Comparison of ENCODE assay signal across 14 mouse cellular contexts in the genomic region with DNA sequence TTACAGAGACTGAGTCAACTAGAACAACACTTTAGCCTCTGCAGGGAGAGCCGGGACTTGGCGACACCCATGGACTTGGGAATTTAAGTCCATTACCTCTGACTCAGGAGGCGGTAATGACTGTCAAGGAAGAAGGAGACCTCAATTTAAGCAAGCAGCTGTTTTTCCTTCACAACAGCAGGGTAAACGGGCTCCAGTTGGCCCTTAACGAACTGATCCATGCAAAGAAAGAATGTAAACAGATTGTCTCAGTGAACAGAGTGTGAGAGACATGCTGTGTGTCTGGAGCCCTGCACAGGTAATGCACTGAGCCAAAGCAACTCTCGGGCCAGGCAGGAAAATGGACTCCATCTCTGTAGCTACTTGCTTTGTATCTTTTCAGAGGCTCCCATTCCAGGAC.
DNase-seq lines count a peak whose midpoint lies in the region; ATAC-seq and TF ChIP-seq lines count a peak whose summit lies in the region.
"Had no signal": no experiment of that assay in that cellular context is flagged by ENCODE, and none has a peak within 500 bp of the region (broad histone marks: within the 10 kb centered on the region; RNA-seq: fewer than 3 reads in every experiment).

No protein-coding gene starts in this region.

- TF ChIP-seq POLR2A in cerebellum, adult 2 months (IDR thresholded peaks at IDR 0.05; ENCODE audit: borderline replicate concordance, insufficient read depth, low read length) = no peak
- no peak for TF ChIP-seq POLR2A in lung, adult 2 months (IDR thresholded peaks at IDR 0.05; ENCODE audit: borderline replicate concordance, extremely low read depth, low read depth, low read length)

- no peak for TF ChIP-seq CTCF in cerebellum, adult 2 months (IDR thresholded peaks at IDR 0.05; ENCODE audit: borderline replicate concordance, insufficient read depth, low read depth, low read length)
- no peak for TF ChIP-seq CTCF in lung, adult 2 months (IDR thresholded peaks at IDR 0.05; ENCODE audit: insufficient read depth, low read length)

- 26% methylated on average over 6 of the region's 6 CpGs for WGBS in cerebellum, adult 2 months
- 74% methylated on average over 6 of the region's 6 CpGs for WGBS in midbrain, embryonic 11.5 days
- 75% methylated on average over 6 of the region's 6 CpGs for WGBS in midbrain, embryonic 13.5 days
- 46% methylated on average over 6 of the region's 6 CpGs for WGBS in lung, adult 2 months
- 67% methylated on average over 6 of the region's 6 CpGs for WGBS in midbrain, embryonic 16.5 days

- H3K27me3 ChIP-seq in cerebellum, adult 2 months (ENCODE audit: control insufficient read depth, insufficient read depth, low read length) = no peaks in the 10 kb centered on the region
- no peaks in the 10 kb centered on the region for H3K27me3 ChIP-seq in midbrain, embryonic 11.5 days (ENCODE audit: control insufficient read depth, insufficient read depth, low read length)
- no peaks in the 10 kb centered on the region for H3K27me3 ChIP-seq in midbrain, embryonic 13.5 days
- no peaks in the 10 kb centered on the region for H3K27me3 ChIP-seq in midbrain, embryonic 16.5 days (ENCODE audit: control insufficient read depth, insufficient read depth, low read depth, low read length)

- peak; percentile 27 to 34 for DNase-seq in cerebellum, adult 2 months
- no peak for DNase-seq in cerebellum, postnatal 4 days (ENCODE audit: low spot score in 2 of 2)
- peak; percentile 19 for DNase-seq in midbrain, embryonic 11.5 days (ENCODE audit: low spot score, missing footprints)
- peak; percentile 3 for DNase-seq in lung, adult 2 months
- DNase-seq in layer of hippocampus, adult 9-10 months (ENCODE audit: low spot score) = no peak
- no peak for DNase-seq in adrenal gland, adult 8-10 months
- DNase-seq: gastrocnemius, postnatal 36 days; kidney, postnatal 14 days; layer of hippocampus, postnatal 36 days; right cerebral cortex, postnatal 14 days; thymus, adult 18-20 months had no signal

- no peaks in the 10 kb centered on the region; the same call in none of the 2 replicates for H3K4me1 ChIP-seq in cerebellum, adult 2 months (ENCODE audit: control insufficient read depth, insufficient read depth, low read length)
- H3K4me1 ChIP-seq in midbrain, embryonic 11.5 days (ENCODE audit: control insufficient read depth, insufficient read depth, low read length) = no peaks in the 10 kb centered on the region
- no peaks in the 10 kb centered on the region; the same call in 1 of the 2 replicates for H3K4me1 ChIP-seq in midbrain, embryonic 13.5 days (replicated peaks)
- no peaks in the 10 kb centered on the region for H3K4me1 ChIP-seq in lung, adult 2 months (ENCODE audit: control insufficient read depth, insufficient read depth, low read length)
- 0 out of 2 replicates have a peak, but pooled peaks cover 2% of the 10 kb centered on the region for H3K4me1 ChIP-seq in midbrain, embryonic 16.5 days (ENCODE audit: control insufficient read depth, insufficient read depth, low read length)

- ATAC-seq in midbrain, embryonic 11.5 days (ENCODE audit: low FRiP score) = no peak
- ATAC-seq in midbrain, embryonic 13.5 days = no peak
- no peak for ATAC-seq in midbrain, embryonic 16.5 days
- ATAC-seq: intestine, embryonic 16.5 days had no signal

- no peak overlapping the region for H3K4me3 ChIP-seq in cerebellum, adult 2 months (replicated peaks; ENCODE audit: insufficient read depth, low read depth, low read length)
- H3K4me3 ChIP-seq in midbrain, embryonic 11.5 days (ENCODE audit: low read depth, low read length) = no peak overlapping the region
- no peak overlapping the region for H3K4me3 ChIP-seq in midbrain, embryonic 13.5 days (replicated peaks)
- H3K4me3 ChIP-seq in lung, adult 2 months (replicated peaks; ENCODE audit: extremely low read depth, low read depth, low read length) = no peak overlapping the region
- no peak overlapping the region for H3K4me3 ChIP-seq in midbrain, embryonic 16.5 days (ENCODE audit: low read depth, low read length)

- H3K27ac ChIP-seq in cerebellum, adult 2 months (ENCODE audit: insufficient read depth, low read length) = no peak overlapping the region
- H3K27ac ChIP-seq in midbrain, embryonic 11.5 days (ENCODE audit: low read depth, low read length) = no peak overlapping the region
- H3K27ac ChIP-seq in midbrain, embryonic 13.5 days = no peak overlapping the region
- H3K27ac ChIP-seq in midbrain, embryonic 16.5 days (ENCODE audit: low read length) = no peak overlapping the region

- no peak overlapping the region for H3K4me2 ChIP-seq in midbrain, embryonic 11.5 days
- H3K4me2 ChIP-seq in midbrain, embryonic 13.5 days (replicated peaks) = no peak overlapping the region
- no peak overlapping the region for H3K4me2 ChIP-seq in midbrain, embryonic 16.5 days (ENCODE audit: low read length)

- H3K36me3 ChIP-seq in midbrain, embryonic 11.5 days (ENCODE audit: control insufficient read depth, insufficient read depth, low read length) = no peaks in the 10 kb centered on the region
- H3K36me3 ChIP-seq in midbrain, embryonic 13.5 days = no peaks in the 10 kb centered on the region
- no peaks in the 10 kb centered on the region for H3K36me3 ChIP-seq in midbrain, embryonic 16.5 days (ENCODE audit: control insufficient read depth, insufficient read depth, low read length)

- no peak overlapping the region for H3K9ac ChIP-seq in midbrain, embryonic 11.5 days (ENCODE audit: low read length)
- H3K9ac ChIP-seq in midbrain, embryonic 13.5 days (replicated peaks) = no peak overlapping the region
- H3K9ac ChIP-seq in midbrain, embryonic 16.5 days (ENCODE audit: low read depth, low read length) = no peak overlapping the region

- H3K9me3 ChIP-seq in midbrain, embryonic 11.5 days (ENCODE audit: control insufficient read depth, low read length) = no peaks in the 10 kb centered on the region
- no peaks in the 10 kb centered on the region for H3K9me3 ChIP-seq in midbrain, embryonic 13.5 days
- H3K9me3 ChIP-seq in midbrain, embryonic 16.5 days (replicated peaks; ENCODE audit: control insufficient read depth, low read length, poor library complexity, severe bottlenecking) = no peaks in the 10 kb centered on the region

Comparison
In these comparisons a context has a peak if more than half of its experiments do, and no peak if none do; other contexts are left out.
1. DNase-seq: peak in cerebellum, adult 2 months (2 of 2), midbrain, embryonic 11.5 days (single experiment) and lung, adult 2 months (single experiment); none in cerebellum, postnatal 4 days (0 of 2), layer of hippocampus, adult 9-10 months (single experiment) and adrenal gland, adult 8-10 months (single experiment).